Mouse (Mus musculus) ES-Bruce4 (cell line): ENCODE results near the gene 4921530L21Rik.

Experiments used
- EP300 ChIP-seq: IDR thresholded peaks from 2 replicates; pipeline ENCODE4 v1.6.1; 2011; ENCODE audit warnings: low read depth, low read length; ENCODE audit not compliant: insufficient read depth
- POLR2A ChIP-seq: IDR thresholded peaks from one replicate; pipeline ENCODE4 v1.8.1; 2011; ENCODE audit warnings: low read length; ENCODE audit not compliant: insufficient read depth

- TF ChIP-seq POLR2A = no peak
- TF ChIP-seq EP300 = no peak
Observed at GRCm38 (mm10) chr14:95833866-95834265, 47.2 kb upstream of the 4921530L21Rik start.
